ENCODE assay signal across 8 mouse cellular contexts in the genomic region with DNA sequence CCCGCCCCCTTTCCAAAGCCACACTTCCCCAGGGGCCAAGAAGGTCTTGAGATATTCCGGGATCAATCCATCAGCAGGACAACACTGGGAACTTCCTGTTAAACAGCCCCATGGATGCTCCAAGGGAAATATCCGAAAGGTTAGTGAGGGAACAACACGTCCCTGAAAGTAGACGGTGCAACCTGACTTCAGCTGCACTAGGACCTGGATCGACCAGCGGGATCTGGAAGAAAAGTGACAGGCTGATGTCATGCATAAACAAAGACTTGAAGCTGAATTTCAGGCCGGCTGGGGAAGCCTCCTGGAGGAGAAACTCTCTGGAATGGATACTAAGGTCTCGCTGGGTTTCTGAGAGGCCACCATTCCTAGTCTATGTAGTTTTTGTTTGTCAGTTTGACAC. TPM values are rescaled to one million over a fixed set of nuclear protein-coding genes. Genes with fewer than 3 reads are reported as not detected.
A peak's percentile ranks its signal among the peaks of the same experiment; 100 is the strongest.
DNase-seq lines count a peak whose midpoint lies in the region; ATAC-seq and TF ChIP-seq lines count a peak whose summit lies in the region.

No protein-coding gene starts in this region.

- H3K4me1 ChIP-seq in heart, embryonic 14.5 days (ENCODE audit: control insufficient read depth in 2 of 2, insufficient read depth in 2 of 2, low read length in 2 of 2) = peaks cover 9 to 12% of the 10 kb centered on the region in 2 experiments
- H3K4me1 ChIP-seq in heart, adult 2 months (ENCODE audit: control insufficient read depth, insufficient read depth, low read length) = peaks cover 5% of the 10 kb centered on the region
- peaks cover 11% of the 10 kb centered on the region; the same call in 1 of the 2 replicates for H3K4me1 ChIP-seq in spleen, adult 2 months (ENCODE audit: control insufficient read depth, insufficient read depth, insufficient read length)
- peaks cover 31% of the 10 kb centered on the region for H3K4me1 ChIP-seq in hindbrain, embryonic 12.5 days
- peaks cover 18% of the 10 kb centered on the region for H3K4me1 ChIP-seq in midbrain, embryonic 11.5 days (ENCODE audit: control insufficient read depth, insufficient read depth, low read length)

- no peak for DNase-seq in heart, adult 2 months
- DNase-seq in spleen, adult 2 months (ENCODE audit: low read depth in 1 of 2, low spot score in 2 of 2) = no peak
- no peak for DNase-seq in spleen, postnatal 36 days (ENCODE audit: low spot score in 2 of 2)
- DNase-seq in midbrain, embryonic 11.5 days (ENCODE audit: low spot score, missing footprints) = no peak
- no peak for DNase-seq in thymus, postnatal 36 days
- no peak for DNase-seq in thymus, postnatal 14 days

- peak overlapping the region; percentile 83 for H3K9ac ChIP-seq in heart, embryonic 14.5 days (ENCODE audit: low read length)
- no peak overlapping the region for H3K9ac ChIP-seq in heart, adult 2 months (ENCODE audit: low read depth, low read length)
- peak overlapping the region; percentile 79 for H3K9ac ChIP-seq in hindbrain, embryonic 12.5 days
- peak overlapping the region; percentile 84 for H3K9ac ChIP-seq in midbrain, embryonic 11.5 days (ENCODE audit: low read length)

- H3K27ac ChIP-seq in heart, embryonic 14.5 days (replicated peaks in 1 of 2; ENCODE audit: control insufficient read depth in 1 of 2, insufficient read depth in 1 of 2, low read depth in 2 of 2, low read length in 2 of 2) = 0 out of 4 replicates have a peak overlapping the region, but pooled peaks of 1 of the 2 experiments have one; percentile 24
- no peak overlapping the region for H3K27ac ChIP-seq in heart, adult 2 months
- peak overlapping the region; percentile 96; the same call in 1 of the 2 replicates for H3K27ac ChIP-seq in spleen, adult 2 months (ENCODE audit: insufficient read depth, low read length)
- peak overlapping the region; percentile 90; the same call in 1 of the 2 replicates for H3K27ac ChIP-seq in hindbrain, embryonic 12.5 days
- H3K27ac ChIP-seq in midbrain, embryonic 11.5 days (ENCODE audit: low read depth, low read length) = no peak overlapping the region

- 4% methylated on average over 9 of the region's 9 CpGs for WGBS in heart, embryonic 14.5 days
- WGBS in heart, adult 2 months = 6% methylated on average over 9 of the region's 9 CpGs
- WGBS in spleen, adult 2 months = 16% methylated on average over 9 of the region's 9 CpGs
- WGBS in hindbrain, embryonic 12.5 days = 2% methylated on average over 9 of the region's 9 CpGs
- 5% methylated on average over 9 of the region's 9 CpGs for WGBS in midbrain, embryonic 11.5 days

- no peaks in the 10 kb centered on the region for H3K27me3 ChIP-seq in heart, embryonic 14.5 days (ENCODE audit: control insufficient read depth, insufficient read depth, low read length)
- no peaks in the 10 kb centered on the region; the same call in 1 of the 2 replicates for H3K27me3 ChIP-seq in heart, adult 2 months (ENCODE audit: control insufficient read depth, insufficient read depth, low read length)
- no peaks in the 10 kb centered on the region for H3K27me3 ChIP-seq in spleen, adult 2 months (ENCODE audit: control insufficient read depth, insufficient read depth, low read length)
- H3K27me3 ChIP-seq in hindbrain, embryonic 12.5 days = no peaks in the 10 kb centered on the region
- H3K27me3 ChIP-seq in midbrain, embryonic 11.5 days (ENCODE audit: control insufficient read depth, insufficient read depth, low read length) = no peaks in the 10 kb centered on the region

- TF ChIP-seq CTCF in heart, adult 2 months (IDR thresholded peaks at IDR 0.05) = no peak
- no peak for TF ChIP-seq CTCF in spleen, adult 2 months (IDR thresholded peaks at IDR 0.05; ENCODE audit: extremely low read depth, insufficient read depth, insufficient read length, insufficient replicate concordance)

- H3K9me3 ChIP-seq in heart, embryonic 14.5 days (ENCODE audit: control insufficient read depth, low read length) = 0 out of 2 replicates have a peak, but pooled peaks cover 3% of the 10 kb centered on the region
- peaks cover 6% of the 10 kb centered on the region; the same call in 1 of the 2 replicates for H3K9me3 ChIP-seq in hindbrain, embryonic 12.5 days (replicated peaks)
- no peaks in the 10 kb centered on the region for H3K9me3 ChIP-seq in midbrain, embryonic 11.5 days (ENCODE audit: control insufficient read depth, low read length)

- intact Hi-C loops in heart, adult 2 months (cut with DNase I) = no loop called here

- TF ChIP-seq POLR2A in heart, adult 2 months (IDR thresholded peaks at IDR 0.05; ENCODE audit: insufficient read depth, low read depth, low read length) = no peak
- TF ChIP-seq POLR2A in spleen, adult 2 months (IDR thresholded peaks at IDR 0.05; ENCODE audit: low read depth, low read length) = no peak

- peak overlapping the region; percentile 78 to 85 for H3K4me3 ChIP-seq in heart, embryonic 14.5 days (ENCODE audit: control insufficient read depth in 1 of 2, insufficient read depth in 1 of 2, low read depth in 1 of 2, low read length in 2 of 2)
- H3K4me3 ChIP-seq in heart, adult 2 months = no peak overlapping the region
- peak overlapping the region; percentile 92 for H3K4me3 ChIP-seq in spleen, adult 2 months (ENCODE audit: extremely low read depth, insufficient read depth, insufficient read length)
- H3K4me3 ChIP-seq in hindbrain, embryonic 12.5 days = peak overlapping the region; percentile 70
- peak overlapping the region; percentile 71 for H3K4me3 ChIP-seq in midbrain, embryonic 11.5 days (ENCODE audit: low read depth, low read length)

- H3K36me3 ChIP-seq in heart, embryonic 14.5 days (ENCODE audit: control insufficient read depth, insufficient read depth, low read length) = no peaks in the 10 kb centered on the region
- no peaks in the 10 kb centered on the region for H3K36me3 ChIP-seq in heart, adult 2 months (ENCODE audit: control insufficient read depth, insufficient read depth, low read length)
- no peaks in the 10 kb centered on the region for H3K36me3 ChIP-seq in spleen, adult 2 months (ENCODE audit: control insufficient read depth, insufficient read depth, low read length)
- no peaks in the 10 kb centered on the region for H3K36me3 ChIP-seq in hindbrain, embryonic 12.5 days
- H3K36me3 ChIP-seq in midbrain, embryonic 11.5 days (ENCODE audit: control insufficient read depth, insufficient read depth, low read length) = no peaks in the 10 kb centered on the region

- no peak for ATAC-seq in heart, embryonic 14.5 days (ENCODE audit: insufficient number of reproducible peaks, insufficient read depth, low FRiP score, low read depth)
- peak; percentile 46 for ATAC-seq in hindbrain, embryonic 12.5 days (ENCODE audit: low FRiP score)
- ATAC-seq in midbrain, embryonic 11.5 days (ENCODE audit: low FRiP score) = peak; percentile 39

- peak overlapping the region; percentile 99 for H3K4me2 ChIP-seq in heart, embryonic 14.5 days (ENCODE audit: low read length)
- H3K4me2 ChIP-seq in hindbrain, embryonic 12.5 days (replicated peaks) = peak overlapping the region; percentile 96
- peak overlapping the region; percentile 98 for H3K4me2 ChIP-seq in midbrain, embryonic 11.5 days

- no peaks in the 10 kb centered on the region for H3K79me2 ChIP-seq in heart, adult 2 months (replicated peaks; ENCODE audit: control insufficient read depth, insufficient read depth, low read length)

- no peak for TF ChIP-seq EP300 in heart, adult 2 months (IDR thresholded peaks at IDR 0.05; ENCODE audit: insufficient read depth, low read depth, low read length)

RNA-seq across cellular contexts. Expression of gene Nup210, which starts 0.5 kb away (rescaled TPM):
- polyA plus RNA-seq in heart, embryonic 14.5 days (2014; fragmentation: Nextera tagmentation; extraction: Ambion mirVana) = 6.3 and 7.1 TPM in 2 replicates
- total RNA-seq in heart, adult 2 months (2021) = 1 to 10 TPM; 2.5 to 3.4 TPM
- 2.4 and 6.4 TPM in 2 replicates for polyA plus RNA-seq in heart, adult 2 months (2012; rRNA removed)
- polyA plus RNA-seq in spleen, adult 2 months (2012; rRNA removed) = 176 and 180 TPM in 2 replicates
- polyA plus RNA-seq in hindbrain, embryonic 12.5 days (2016; fragmentation: Nextera tagmentation; extraction: Ambion mirVana) = 19.1 and 19.8 TPM in 2 replicates
- 13.9 and 15.8 TPM in 2 replicates for polyA plus RNA-seq in midbrain, embryonic 11.5 days (2014; fragmentation: Nextera tagmentation; extraction: Ambion mirVana)

RNA-seq across cellular contexts. Expression of gene Hdac11, which starts 39.3 kb away (rescaled TPM):
- polyA plus RNA-seq in heart, embryonic 14.5 days (2014; fragmentation: Nextera tagmentation; extraction: Ambion mirVana) = 11.4 and 12.7 TPM in 2 replicates
- total RNA-seq in heart, adult 2 months (2021) = 10 to 100 TPM; 17.4 to 18.4 TPM
- 22.7 and 28.4 TPM in 2 replicates for polyA plus RNA-seq in heart, adult 2 months (2012; rRNA removed)
- polyA plus RNA-seq in spleen, adult 2 months (2012; rRNA removed) = 8.3 and 8.9 TPM in 2 replicates
- polyA plus RNA-seq in hindbrain, embryonic 12.5 days (2016; fragmentation: Nextera tagmentation; extraction: Ambion mirVana) = 18.8 and 23.2 TPM in 2 replicates
- polyA plus RNA-seq in midbrain, embryonic 11.5 days (2014; fragmentation: Nextera tagmentation; extraction: Ambion mirVana) = 12.8 and 13.0 TPM in 2 replicates

Comparison
In these comparisons a context has a peak if more than half of its experiments do, and no peak if none do; other contexts are left out.
1. H3K27ac ChIP-seq: peak in spleen, adult 2 months (single experiment) and hindbrain, embryonic 12.5 days (single experiment); none in heart, adult 2 months (single experiment) and midbrain, embryonic 11.5 days (single experiment).
2. Peak in every context shown above with its lines, with median percentiles within 50 percentile points of each other: H3K4me2 ChIP-seq.